Mouse (Mus musculus) gastrocnemius, postnatal 10 days (tissue): Measurements from ENCODE around the gene 2510009E07Rik. TPM values are rescaled to one million over a fixed set of nuclear protein-coding genes. Genes with fewer than 3 reads are reported as not detected.
A peak's percentile ranks its signal among the peaks of the same experiment; 100 is the strongest.

Source experiments
- DNase-seq: peaks from one replicate; pipeline ENCODE4 v3.0.0; 2021; ENCODE audit warnings: mixed read lengths
- long read RNA-seq, 2 experiments: library from polyadenylated mRNA; stranded (forward); transcript quantifications; one replicate each; pipeline ENCODE4 v2.0.0; 2021
- total RNA-seq, 2 experiments: library from RNA; stranded (reverse); gene quantifications; 2 replicates each; pipeline ENCODE4 v1.2.3; 2021

Gene 2510009E07Rik
- 10 to 100 TPM; 27.5 to 34.9 TPM for total RNA-seq
- long read RNA-seq, experiment 1, full-length matches to known transcripts, result 31 of 43 reads
- long read RNA-seq, experiment 1, partial matches to known transcripts, result 0 of 43 reads
- long read RNA-seq, experiment 1, other reads (novel, unspliced or antisense), result 12 of 43 reads
- long read RNA-seq, experiment 2, full-length matches to known transcripts, result 11 of 20 reads
- long read RNA-seq, experiment 2, partial matches to known transcripts, result 0 of 20 reads
- long read RNA-seq, experiment 2, other reads (novel, unspliced or antisense), result 9 of 20 reads

GRCm38 (mm10) chr16:21694463-21695241, at the start of gene 2510009E07Rik:
2510009E07Rik (minus strand) TSS chr16:21694665.
- DNase-seq, result peak; percentile 89

GRCm38 (mm10) chr16:21743401-21743800, 48.9 kb upstream of the 2510009E07Rik start:
- no peak for DNase-seq

GRCm38 (mm10) chr16:21742898-21743297, 48.4 kb upstream of the 2510009E07Rik start:
- DNase-seq, result no peak

GRCm38 (mm10) chr16:21742191-21742870, 47.9 kb upstream of the 2510009E07Rik start:
- no peak for DNase-seq

- DNase-seq, result no peak
These were observed 47.1 kb upstream of the 2510009E07Rik start for GRCm38 (mm10) chr16:21741542-21741941.

- no peak for DNase-seq
These were observed 41.2 kb upstream of the 2510009E07Rik start for GRCm38 (mm10) chr16:21735638-21736037.

GRCm38 (mm10) chr16:21727897-21728364, 33.5 kb upstream of the 2510009E07Rik start:
- DNase-seq, result peak; percentile 78

GRCm38 (mm10) chr16:21727421-21727820, 33.0 kb upstream of the 2510009E07Rik start:
- DNase-seq, result no peak

- DNase-seq, result no peak
These were observed 29.8 kb upstream of the 2510009E07Rik start for GRCm38 (mm10) chr16:21724261-21724660.

- DNase-seq, result no peak
These were observed 25.3 kb upstream of the 2510009E07Rik start for GRCm38 (mm10) chr16:21719770-21720169.

GRCm38 (mm10) chr16:21714516-21714915, 20.1 kb upstream of the 2510009E07Rik start:
- no peak for DNase-seq

- no peak for DNase-seq
These were observed 15.9 kb upstream of the 2510009E07Rik start for GRCm38 (mm10) chr16:21710321-21710720.

GRCm38 (mm10) chr16:21704691-21705090, 10.2 kb upstream of the 2510009E07Rik start:
- DNase-seq, result no peak

GRCm38 (mm10) chr16:21702314-21702690, 7.8 kb upstream of the 2510009E07Rik start:
- DNase-seq, result no peak

GRCm38 (mm10) chr16:21701611-21702313, 7.3 kb upstream of the 2510009E07Rik start:
- no peak for DNase-seq

- no peak for DNase-seq
These were observed 3.7 kb upstream of the 2510009E07Rik start for GRCm38 (mm10) chr16:21698136-21698535.

- DNase-seq, result no peak
These were observed 2.5 kb upstream of the 2510009E07Rik start for GRCm38 (mm10) chr16:21696946-21697345.

GRCm38 (mm10) chr16:21695242-21695578, 745 bp upstream of the 2510009E07Rik start:
- DNase-seq, result peak; percentile 37

- DNase-seq, result no peak
These were observed 443 bp downstream of the 2510009E07Rik start for GRCm38 (mm10) chr16:21693981-21694462.

GRCm38 (mm10) chr16:21690216-21690755, 4.2 kb downstream of the 2510009E07Rik start:
- DNase-seq, result no peak

GRCm38 (mm10) chr16:21689141-21689540, 5.3 kb downstream of the 2510009E07Rik start:
- DNase-seq, result no peak

GRCm38 (mm10) chr16:21687406-21687805, 7.1 kb downstream of the 2510009E07Rik start:
- DNase-seq, result no peak
